Mouse (Mus musculus) lung, postnatal 0 days (tissue): Measurements from ENCODE around the gene Kiz. TPM values are rescaled to one million over a fixed set of nuclear protein-coding genes. Genes with fewer than 3 reads are reported as not detected.

Experiments used
- ATAC-seq: fragments of 200-750 bp; cut with Nextera tagmentation; 2 replicates; pipeline ENCODE4 v1.8.0; 2017; ENCODE audit warnings: moderate library complexity
- DNase-seq: peaks from one replicate; pipeline ENCODE4 v3.0.0-alpha.2; 2016; ENCODE audit warnings: low spot score
- H3K27ac ChIP-seq: fragments of 300-500 bp; sonication (generic); 2 replicates; pipeline ENCODE4 v1.5.1; 2014; ENCODE audit warnings: antibody characterized with exemption, mild to moderate bottlenecking, low read length, mixed read lengths
- H3K27me3 ChIP-seq: fragments of 300-500 bp; sonication (generic); replicated peaks from 2 replicates; pipeline ENCODE4 v1.6.1; 2014; ENCODE audit warnings: low read length, mixed read lengths; ENCODE audit not compliant: insufficient read depth
- H3K36me3 ChIP-seq: fragments of 300-500 bp; sonication (generic); 2 replicates; pipeline ENCODE4 v1.6.1; 2014; ENCODE audit warnings: low read length, mixed read lengths; ENCODE audit not compliant: insufficient read depth
- H3K4me1 ChIP-seq: fragments of 300-500 bp; sonication (generic); 2 replicates; pipeline ENCODE4 v1.6.1; 2014; ENCODE audit warnings: antibody characterized with exemption, low read depth, low read length, mixed read lengths; ENCODE audit not compliant: insufficient read depth
- H3K4me2 ChIP-seq: fragments of 300-500 bp; sonication (generic); replicated peaks from 2 replicates; pipeline ENCODE4 v1.6.1; 2014; ENCODE audit warnings: low read depth, mild to moderate bottlenecking, low read length, moderate library complexity, mixed read lengths
- H3K4me3 ChIP-seq: fragments of 300-500 bp; sonication (generic); 2 replicates; pipeline ENCODE4 v1.5.1; 2014; ENCODE audit warnings: low read depth, low read length
- H3K9ac ChIP-seq: fragments of 300-500 bp; sonication (generic); replicated peaks from 2 replicates; pipeline ENCODE4 v1.6.1; 2014; ENCODE audit warnings: low read depth, mild to moderate bottlenecking
- H3K9me3 ChIP-seq: fragments of 300-500 bp; sonication (generic); 2 replicates; pipeline ENCODE4 v1.6.1; 2016; ENCODE audit warnings: low read length, mixed read lengths
- CTCF ChIP-seq: IDR thresholded peaks from 2 replicates; pipeline ENCODE4 v1.5.1; 2016; ENCODE audit warnings: antibody characterized with exemption, mild to moderate bottlenecking
- EP300 ChIP-seq: IDR thresholded peaks from 2 replicates; pipeline ENCODE4 v1.6.1; 2016; ENCODE audit warnings: antibody characterized with exemption, mild to moderate bottlenecking, control low read depth
- WGBS: fragments of 180-500 bp; shearing (Covaris S2); extraction: QIAGEN DNeasy Blood & Tissue Kit; methylation state at CpG from one replicate; pipeline ENCODE4 v1.1.7; 2014; 5-methylcytosine and 5-hydroxymethylcytosine counted together
- polyA plus RNA-seq: library from polyadenylated mRNA; unstranded; fragments of >200 nt; fragmentation: Nextera tagmentation; extraction: Ambion mirVana; gene quantifications from 2 replicates; pipeline ENCODE4 v1.2.1, GENCODE M21; 2015

The Kiz gene
- polyA plus RNA-seq, 1 experiment from 2014 or later: 26.6 TPM

GRCm38 (mm10) chr2:146824043-146824442 is 31.6 kb upstream of the Kiz start:
- DNase-seq (no peak), ATAC-seq (no peak)
- 75% methylated on average over 8 of the region's 8 CpGs for WGBS
- H3K4me3 ChIP-seq: no peak overlapping the region
- no peaks in the 10 kb centered on the region for H3K27me3 ChIP-seq
- no peak overlapping the region for H3K4me2 ChIP-seq
- H3K9me3 ChIP-seq: no peaks in the 10 kb centered on the region
- H3K36me3 ChIP-seq: no peaks in the 10 kb centered on the region
- no peak for TF ChIP-seq EP300
- TF ChIP-seq CTCF: no peak
- H3K27ac ChIP-seq: no peak overlapping the region
- H3K4me1 ChIP-seq: no peaks in the 10 kb centered on the region
- H3K9ac ChIP-seq: no peak overlapping the region

GRCm38 (mm10) chr2:146828006-146828405 is 27.7 kb upstream of the Kiz start:
- WGBS: 69% methylated on average over 4 of the region's 4 CpGs
- DNase-seq (no peak), ATAC-seq (no peak)
- H3K36me3 ChIP-seq: no peaks in the 10 kb centered on the region
- H3K27ac ChIP-seq: no peak overlapping the region
- H3K9ac ChIP-seq: no peak overlapping the region
- TF ChIP-seq CTCF (no peak), EP300 (no peak)
- H3K27me3 ChIP-seq: peaks cover 22% of the 10 kb centered on the region
- H3K4me2 ChIP-seq: no peak overlapping the region
- no peaks in the 10 kb centered on the region for H3K9me3 ChIP-seq
- no peaks in the 10 kb centered on the region for H3K4me1 ChIP-seq
- H3K4me3 ChIP-seq: no peak overlapping the region

- Histone ChIP-seq H3K27me3 (peaks cover 76% of the 10 kb centered on the region), H3K4me2 (no peak overlapping the region), H3K27ac (no peak overlapping the region), H3K9ac (no peak overlapping the region), H3K4me1 (peaks cover 6% of the 10 kb centered on the region), H3K9me3 (no peaks in the 10 kb centered on the region), H3K36me3 (no peaks in the 10 kb centered on the region), H3K4me3 (no peak overlapping the region)
- 7% methylated on average over 31 of the region's 31 CpGs for WGBS
- TF ChIP-seq EP300 (no peak), CTCF (no peak)
- ATAC-seq (no peak), DNase-seq (no peak)
These were observed 22.2 kb upstream of the Kiz start for GRCm38 (mm10) chr2:146833222-146834063.

- Histone ChIP-seq H3K9ac (no peak overlapping the region), H3K27ac (no peak overlapping the region), H3K9me3 (no peaks in the 10 kb centered on the region), H3K27me3 (peaks cover 81% of the 10 kb centered on the region), H3K4me2 (no peak overlapping the region), H3K4me1 (peaks cover 6% of the 10 kb centered on the region), H3K4me3 (peak overlapping the region; percentile 25; the same call in 1 of the 2 replicates), H3K36me3 (no peaks in the 10 kb centered on the region)
- ATAC-seq: no peak
- TF ChIP-seq CTCF (no peak), EP300 (no peak)
- no peak for DNase-seq
- WGBS: 4% methylated on average over 5 of the region's 5 CpGs
These were observed 21.7 kb upstream of the Kiz start for GRCm38 (mm10) chr2:146834064-146834313.

- Histone ChIP-seq H3K9ac (no peak overlapping the region), H3K9me3 (no peaks in the 10 kb centered on the region), H3K27ac (no peak overlapping the region), H3K4me1 (peaks cover 6% of the 10 kb centered on the region), H3K27me3 (peaks cover 87% of the 10 kb centered on the region), H3K4me2 (peak overlapping the region; percentile 41), H3K36me3 (no peaks in the 10 kb centered on the region), H3K4me3 (peak overlapping the region; percentile 25)
- TF ChIP-seq CTCF: no peak
- TF ChIP-seq EP300: no peak
- peak; percentile 21; the same call in 1 of the 2 replicates for ATAC-seq
- WGBS: under 1% methylated on average over 63 of the region's 63 CpGs
- DNase-seq: peak; percentile 5
These were observed 21.1 kb upstream of the Kiz start for GRCm38 (mm10) chr2:146834314-146835201.

GRCm38 (mm10) chr2:146835241-146835990 is 20.2 kb upstream of the Kiz start:
- Histone ChIP-seq H3K27me3 (peaks cover 94% of the 10 kb centered on the region), H3K4me1 (peaks cover 6% of the 10 kb centered on the region), H3K36me3 (no peaks in the 10 kb centered on the region), H3K9ac (no peak overlapping the region), H3K4me3 (peak overlapping the region; percentile 25; the same call in 1 of the 2 replicates), H3K9me3 (no peaks in the 10 kb centered on the region), H3K27ac (no peak overlapping the region), H3K4me2 (peak overlapping the region; percentile 41)
- WGBS: 5% methylated on average over 20 of the region's 20 CpGs
- DNase-seq: peak; percentile 11
- 0 out of 2 replicates have a peak, but pooled peaks have one; percentile 26 for ATAC-seq
- TF ChIP-seq CTCF (no peak), EP300 (no peak)
